Mouse (Mus musculus): ENCODE results near the gene Gm45785.

- TF ChIP-seq EP300 (IDR thresholded peaks at IDR 0.05; ENCODE audit: low read depth in 1 of 2, low read length in 2 of 2), result no peak
- no peak for TF ChIP-seq TCF12 (IDR thresholded peaks at IDR 0.05; ENCODE audit: low read depth, low read length)
- TF ChIP-seq ELF1 (IDR thresholded peaks at IDR 0.05; ENCODE audit: low read depth, low read length), result no peak
Observed at GRCm38 (mm10) chr7:140902036-140902875, 46.1 kb upstream of the Gm45785 start.

All from MEL (cell line).